Mouse (Mus musculus) spleen, adult 10 weeks (tissue): ENCODE results near the gene Megf9. TPM values are rescaled to one million over a fixed set of nuclear protein-coding genes. Genes with fewer than 3 reads are reported as not detected.

Experiments
- polyA plus RNA-seq: library from polyadenylated mRNA; stranded (reverse); fragments of 350-450 nt; fragmentation: Illumina TruSeq; extraction: RNeasy Lipid Tissue Mini Kit (QIAGEN cat#74804); gene quantifications from one replicate; pipeline ENCODE4 v1.2.3, GENCODE M21; 2015; ENCODE audit warnings: low replicate concordance; ENCODE audit not compliant: insufficient read depth

The Megf9 gene
- 5.1 TPM for polyA plus RNA-seq

DNA sequence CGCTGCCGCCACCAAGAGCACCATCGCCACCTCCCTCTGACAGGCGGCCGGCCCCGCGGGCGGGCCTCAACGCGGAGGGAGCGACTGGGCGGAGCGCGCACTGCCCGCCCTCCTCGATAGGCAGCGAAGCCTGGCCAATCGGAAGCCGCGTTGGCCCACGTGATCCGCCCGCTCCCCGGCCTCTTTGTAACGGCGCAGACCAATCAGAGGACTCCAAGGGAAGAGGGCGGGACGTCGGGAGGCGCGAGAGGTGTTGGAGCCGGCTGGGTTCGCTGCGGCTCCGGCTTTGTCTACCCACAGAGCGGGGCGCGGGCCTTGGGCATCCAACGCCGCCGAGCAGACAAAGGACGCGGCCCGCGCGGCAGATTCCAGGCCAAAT, at the start of gene Megf9:
Gene Megf9 (minus strand): TSS at position 105 of the 379 bp plus-strand sequence.

DNA sequence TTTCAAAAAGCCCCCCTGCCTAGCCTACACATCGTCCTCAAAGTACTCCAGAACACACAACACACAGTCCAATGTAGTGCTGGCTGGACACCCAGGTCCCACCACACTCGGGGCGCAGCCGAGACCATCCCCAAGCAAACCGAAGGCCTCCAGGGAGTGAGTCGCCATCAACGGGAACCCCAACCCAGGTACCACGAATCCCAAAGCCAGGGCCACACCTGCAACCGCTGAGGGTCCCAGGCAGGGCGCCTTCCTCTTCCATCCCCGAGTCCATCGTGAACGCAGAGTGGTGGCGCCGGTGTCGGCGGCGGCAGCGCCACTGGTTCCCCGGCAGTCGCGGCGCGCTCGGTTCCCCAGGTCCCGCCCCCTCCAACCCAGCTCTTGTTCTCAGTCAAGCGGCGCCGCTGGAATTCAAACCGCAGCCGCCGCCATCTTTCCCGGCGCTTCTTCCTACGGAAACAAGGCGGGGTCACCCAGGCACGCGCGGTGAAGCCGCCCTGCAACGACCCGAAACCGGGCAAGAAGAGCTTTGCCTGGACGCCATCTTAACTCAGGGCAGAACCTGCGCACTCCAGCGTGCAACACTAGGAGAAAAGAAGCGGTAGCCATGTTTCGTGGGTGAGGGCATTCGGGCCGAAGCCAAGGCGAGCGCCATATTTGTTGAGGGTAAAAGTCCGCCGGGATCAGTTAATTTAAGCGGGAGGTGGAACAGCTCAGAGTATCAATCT, 124.6 kb downstream of the Megf9 start, which contains the start of gene Cdk5rap2:
Gene Cdk5rap2 (minus strand): TSS at position 450 of the 728 bp plus-strand sequence.

Other genes starting within 250 kb of the Megf9 start
- 17.8 TPM for gene Cdk5rap2, start 124.6 kb downstream of the Megf9 start, polyA plus RNA-seq